10 mouse cellular contexts compared by ENCODE assay signal in the genomic region with DNA sequence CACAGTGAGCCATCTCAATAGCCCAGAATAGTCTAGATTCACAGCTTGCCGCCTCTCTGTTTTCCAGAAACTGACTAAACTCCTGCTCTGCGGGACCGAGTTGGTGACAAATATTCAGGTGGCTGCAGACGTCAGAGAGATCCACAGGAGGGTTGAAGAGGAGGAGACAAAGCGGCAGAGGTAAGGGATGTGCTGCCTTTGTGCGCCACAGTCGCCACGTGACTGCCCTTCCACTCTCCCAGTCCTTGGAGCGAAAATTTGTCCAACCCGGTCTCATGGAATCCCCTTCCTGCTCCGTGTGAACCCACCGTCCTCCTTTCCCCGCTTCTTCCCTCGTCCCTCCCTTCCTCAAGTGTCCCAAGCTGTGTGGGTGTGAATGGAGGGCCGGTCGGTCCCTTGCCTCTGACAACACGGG.
DNase-seq lines count a peak whose midpoint lies in the region; ATAC-seq and TF ChIP-seq lines count a peak whose summit lies in the region.
"Had no signal": no experiment of that assay in that cellular context is flagged by ENCODE, and none has a peak within 500 bp of the region (broad histone marks: within the 10 kb centered on the region; RNA-seq: fewer than 3 reads in every experiment).

No protein-coding gene starts in this region.

- intact Hi-C loops in heart, postnatal 25 days (cut with DNase I), result no loop called here

- 0 out of 2 replicates have a peak, but pooled peaks cover 4% of the 10 kb centered on the region for H3K27me3 ChIP-seq in heart, postnatal 0 days (ENCODE audit: control insufficient read depth, insufficient read depth, low read length)
- H3K27me3 ChIP-seq in forebrain, embryonic 16.5 days (replicated peaks; ENCODE audit: control insufficient read depth, insufficient read depth, low read length), result no peaks in the 10 kb centered on the region
- H3K27me3 ChIP-seq in liver, embryonic 14.5 days (ENCODE audit: control insufficient read depth, insufficient read depth, low read length), result peaks cover 6% of the 10 kb centered on the region
- H3K27me3 ChIP-seq: Patski had no signal

- WGBS in heart, postnatal 0 days, result 5% methylated on average over 17 of the region's 17 CpGs
- WGBS in forebrain, embryonic 16.5 days, result 3% methylated on average over 17 of the region's 17 CpGs
- 16% methylated on average over 17 of the region's 17 CpGs for WGBS in liver, embryonic 14.5 days (ENCODE audit: insufficient replicate concordance)

- TF ChIP-seq EP300 in heart, postnatal 0 days (IDR thresholded peaks at IDR 0.05; ENCODE audit: low read depth), result no peak
- no peak for TF ChIP-seq EP300 in liver, embryonic 14.5 days (IDR thresholded peaks at IDR 0.05; ENCODE audit: low read depth)

- H3K9me3 ChIP-seq in heart, postnatal 0 days (replicated peaks; ENCODE audit: control insufficient read depth, low read length), result no peaks in the 10 kb centered on the region
- H3K9me3 ChIP-seq in forebrain, embryonic 16.5 days (ENCODE audit: control insufficient read depth, low read length), result no peaks in the 10 kb centered on the region
- H3K9me3 ChIP-seq in liver, embryonic 14.5 days (ENCODE audit: control insufficient read depth, low read length), result no peaks in the 10 kb centered on the region

- no peaks in the 10 kb centered on the region for H3K36me3 ChIP-seq in heart, postnatal 0 days (replicated peaks; ENCODE audit: control insufficient read depth, insufficient read depth, low read length)
- no peaks in the 10 kb centered on the region for H3K36me3 ChIP-seq in forebrain, embryonic 16.5 days (ENCODE audit: control insufficient read depth, insufficient read depth)
- no peaks in the 10 kb centered on the region for H3K36me3 ChIP-seq in liver, embryonic 14.5 days (replicated peaks; ENCODE audit: control insufficient read depth, insufficient read depth, low read depth)

- no peak overlapping the region for H3K9ac ChIP-seq in heart, postnatal 0 days (replicated peaks; ENCODE audit: low read depth, low read length)
- 0 out of 2 replicates have a peak overlapping the region, but pooled peaks have one; percentile 3 for H3K9ac ChIP-seq in forebrain, embryonic 16.5 days (replicated peaks; ENCODE audit: low read depth, low read length)
- H3K9ac ChIP-seq in liver, embryonic 14.5 days (replicated peaks), result no peak overlapping the region

- H3K27ac ChIP-seq in heart, postnatal 0 days (ENCODE audit: low read depth), result no peak overlapping the region
- no peak overlapping the region for H3K27ac ChIP-seq in forebrain, embryonic 16.5 days (ENCODE audit: low read length)
- H3K27ac ChIP-seq in liver, embryonic 14.5 days, result no peak overlapping the region
- H3K27ac ChIP-seq: macrophage had no signal

- H3K4me1 ChIP-seq in heart, postnatal 0 days (ENCODE audit: control insufficient read depth, insufficient read depth), result no peaks in the 10 kb centered on the region
- H3K4me1 ChIP-seq in forebrain, embryonic 16.5 days (replicated peaks; ENCODE audit: control insufficient read depth, insufficient read depth, low read length), result peaks cover 4% of the 10 kb centered on the region; the same call in 1 of the 2 replicates
- H3K4me1 ChIP-seq in liver, embryonic 14.5 days (replicated peaks; ENCODE audit: control insufficient read depth in 2 of 2, insufficient read depth in 2 of 2, low read length in 1 of 2), result no peaks in the 10 kb centered on the region

- DNase-seq in heart, postnatal 0 days (ENCODE audit: low spot score), result no peak
- no peak for DNase-seq in heart, postnatal 25 days (ENCODE audit: low spot score)
- peak; percentile 20 for DNase-seq in cerebellum, adult 11 months
- DNase-seq in liver, embryonic 14.5 days (ENCODE audit: low read depth in 3 of 3, low spot score in 3 of 3), result no peak
- DNase-seq in urinary bladder, postnatal 14 days (ENCODE audit: low spot score), result no peak
- DNase-seq in lung, postnatal 14 days, result no peak

- H3K4me3 ChIP-seq in heart, postnatal 0 days (ENCODE audit: low read depth, low read length), result peak overlapping the region; percentile 25
- 0 out of 2 replicates have a peak overlapping the region, but pooled peaks have one; percentile 6 for H3K4me3 ChIP-seq in forebrain, embryonic 16.5 days (replicated peaks; ENCODE audit: low read length)
- H3K4me3 ChIP-seq in liver, embryonic 14.5 days (ENCODE audit: insufficient read depth in 1 of 2, low read depth in 2 of 2, low read length in 2 of 2), result no peak overlapping the region

- TF ChIP-seq CTCF in heart, postnatal 0 days (IDR thresholded peaks at IDR 0.05; ENCODE audit: low read depth), result no peak
- no peak for TF ChIP-seq CTCF in liver, embryonic 14.5 days (IDR thresholded peaks at IDR 0.05; ENCODE audit: low read depth)

- H3K4me2 ChIP-seq in heart, postnatal 0 days (ENCODE audit: low read depth, low read length), result peak overlapping the region; percentile 51
- H3K4me2 ChIP-seq in forebrain, embryonic 16.5 days (ENCODE audit: low read length), result peak overlapping the region; percentile 42
- peak overlapping the region; percentile 32 for H3K4me2 ChIP-seq in liver, embryonic 14.5 days (ENCODE audit: low read depth)

- no peak for ATAC-seq in heart, postnatal 0 days (ENCODE audit: insufficient read depth, low read depth)
- peak; percentile 33 for ATAC-seq in forebrain, embryonic 16.5 days
- ATAC-seq in liver, embryonic 14.5 days (ENCODE audit: insufficient read depth), result no peak
- no peak for ATAC-seq in megakaryocyte-erythroid progenitor cell, adult 5-6 weeks (replicated peaks; ENCODE audit: low FRiP score, low TSS enrichment, poor library complexity, severe bottlenecking)

Comparison
In these comparisons a context has a peak if more than half of its experiments do, and no peak if none do; other contexts are left out.
1. H3K4me3 ChIP-seq: peak in heart, postnatal 0 days (single experiment) and forebrain, embryonic 16.5 days (single experiment); none in liver, embryonic 14.5 days (0 of 2).
2. Peak in every context shown above with its lines, with median percentiles within 50 percentile points of each other: H3K4me2 ChIP-seq.